ENCODE assay signal across 9 mouse cellular contexts in the genomic region with DNA sequence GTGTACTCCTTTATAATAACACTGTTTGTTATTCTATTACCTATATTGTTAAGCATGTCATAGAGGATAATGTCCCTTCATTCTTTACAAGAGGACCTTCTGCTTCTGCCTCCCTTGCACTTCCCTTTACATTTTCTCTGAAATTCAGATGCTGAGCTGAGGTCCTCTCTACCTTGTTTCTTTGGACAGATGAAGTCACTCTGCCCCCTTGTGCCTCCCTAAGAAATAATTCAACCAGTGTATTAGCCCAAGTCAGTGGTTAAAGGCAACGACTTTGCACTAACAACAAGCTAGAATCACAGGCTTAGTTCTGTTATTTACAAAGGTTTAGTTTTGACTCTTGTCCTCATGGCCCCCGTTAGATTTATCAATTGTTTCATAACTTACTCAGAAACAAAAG.
A peak's percentile ranks its signal among the peaks of the same experiment; 100 is the strongest.
DNase-seq lines count a peak whose midpoint lies in the region.
"Had no signal": no experiment of that assay in that cellular context is flagged by ENCODE, and none has a peak within 500 bp of the region (broad histone marks: within the 10 kb centered on the region; RNA-seq: fewer than 3 reads in every experiment).

No protein-coding gene starts in this region.

- DNase-seq in cerebellum, postnatal 10 days = peak; percentile 11 to 15
- no peak for DNase-seq in cerebellum, adult 11-12 months
- DNase-seq in right cerebral cortex, adult 18-20 months = peak; percentile 15
- DNase-seq in right cerebral cortex, postnatal 25 days = no peak
- peak; percentile 15 for DNase-seq in layer of hippocampus, adult 9-10 months (ENCODE audit: low spot score)
- DNase-seq in telencephalon, adult 2 months (ENCODE audit: low read depth, low spot score) = peak; percentile 6
- DNase-seq in adrenal gland, postnatal 14 days = no peak
- no peak for DNase-seq in cerebellum, adult 11 months
- DNase-seq: heart, adult 18-20 months had no signal

Comparison
In these comparisons a context has a peak if more than half of its experiments do, and no peak if none do; other contexts are left out.
1. DNase-seq: peak in cerebellum, postnatal 10 days (2 of 2), right cerebral cortex, adult 18-20 months (single experiment), layer of hippocampus, adult 9-10 months (single experiment) and telencephalon, adult 2 months (single experiment); none in cerebellum, adult 11-12 months (single experiment), right cerebral cortex, postnatal 25 days (single experiment), adrenal gland, postnatal 14 days (single experiment) and cerebellum, adult 11 months (single experiment).